Mouse (Mus musculus) induced T-regulatory cell, adult 2 months (primary cell): ENCODE data around the gene Gm21970.

Experiments used
- DNase-seq: peaks from one replicate; pipeline ENCODE4 v3.0.0-alpha.2; 2012; ENCODE audit warnings: low read depth

Gm21970 gene

DNA sequence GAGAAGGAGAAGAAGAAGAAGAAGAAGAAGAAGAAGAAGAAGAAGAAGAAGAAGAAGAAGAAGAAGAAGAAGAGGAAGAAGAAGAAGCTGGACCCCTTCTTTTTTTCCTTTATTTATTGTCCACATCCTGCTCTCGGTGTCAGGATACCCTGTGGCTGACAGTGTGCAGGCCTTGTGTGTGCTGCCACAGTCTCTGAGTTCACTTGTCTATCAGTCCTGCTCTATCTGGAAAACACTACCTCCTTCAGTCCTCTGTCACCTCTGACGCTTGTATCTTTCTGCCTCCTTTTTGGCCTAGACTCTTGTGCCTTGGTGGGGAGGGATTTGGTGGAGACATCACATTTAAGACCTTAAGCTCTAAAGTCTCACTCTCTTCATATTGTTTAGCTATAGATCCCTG, 71.9 kb downstream of the Gm21970 start:
- peak; percentile 52 for DNase-seq

DNA sequence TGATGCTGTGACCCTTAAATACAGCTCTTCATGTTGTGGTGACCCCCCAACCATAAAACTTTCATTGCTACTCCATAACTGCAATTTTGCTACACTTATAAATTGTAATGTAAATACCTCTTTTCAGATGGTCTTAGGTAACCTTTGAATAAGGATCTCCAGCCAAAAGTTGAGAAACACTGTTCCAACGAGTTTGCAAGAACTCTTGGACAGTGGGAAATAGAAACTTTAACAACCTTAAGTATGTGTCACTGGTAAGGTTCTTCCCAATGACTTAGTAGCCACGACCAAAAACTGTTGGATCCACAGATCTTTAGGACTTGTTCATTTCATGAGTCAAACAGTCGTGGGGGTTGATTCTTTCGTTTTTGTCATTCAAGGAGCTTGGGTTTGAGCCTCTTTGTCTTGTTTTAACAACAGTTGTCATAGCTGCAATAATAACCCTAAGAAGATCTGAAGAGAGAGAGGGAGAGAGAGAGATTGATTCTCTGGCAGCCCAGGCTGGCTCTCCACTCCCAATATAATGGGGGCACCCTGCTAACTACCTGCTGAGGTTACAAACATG, 72.4 kb downstream of the Gm21970 start:
- peak; percentile 76 for DNase-seq

DNA sequence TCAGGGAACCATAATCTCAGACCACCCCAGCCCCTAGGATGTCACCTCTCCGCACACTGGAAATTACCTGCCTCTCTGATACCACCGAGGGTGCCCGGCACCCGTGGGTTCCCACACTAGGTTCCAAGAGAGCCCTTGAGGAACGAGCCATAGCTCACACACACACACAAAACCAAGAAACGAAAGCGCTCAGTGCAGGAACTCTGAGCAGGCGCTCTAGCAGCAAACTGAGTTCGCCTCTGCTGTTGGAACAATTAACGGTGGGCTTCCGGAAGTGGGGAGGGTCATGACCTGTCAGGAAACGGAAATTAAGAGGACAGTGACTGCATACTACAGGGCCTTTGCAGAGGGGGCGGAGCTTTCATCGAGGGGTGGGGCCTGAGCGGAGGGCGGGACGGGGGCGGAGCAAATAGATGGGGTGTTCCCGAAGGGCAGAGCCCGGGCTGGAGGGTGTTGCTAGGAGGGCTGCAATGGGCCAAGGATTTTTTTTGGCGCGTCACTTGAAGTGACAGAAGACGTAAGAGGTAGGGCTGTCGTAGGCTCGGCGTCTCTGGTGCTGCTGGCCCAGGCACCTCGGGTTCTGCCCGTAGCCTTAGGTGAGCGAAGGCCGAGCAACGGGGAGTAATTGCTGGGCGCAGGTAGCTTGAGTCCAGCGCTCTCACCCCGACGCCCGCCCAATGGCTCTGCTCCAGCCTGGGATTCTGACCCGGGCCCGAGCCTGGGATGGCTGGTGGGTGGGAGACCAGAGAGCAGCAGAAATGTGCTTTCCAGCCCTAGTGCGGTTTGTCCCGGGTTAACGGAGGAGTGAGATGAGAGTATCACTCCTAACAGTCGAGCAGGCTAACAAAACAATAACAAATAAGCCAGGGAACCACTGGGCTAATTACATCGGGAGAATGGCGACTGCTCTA, 73.3 kb downstream of the Gm21970 start:
- DNase-seq, result peak; percentile 97

DNA sequence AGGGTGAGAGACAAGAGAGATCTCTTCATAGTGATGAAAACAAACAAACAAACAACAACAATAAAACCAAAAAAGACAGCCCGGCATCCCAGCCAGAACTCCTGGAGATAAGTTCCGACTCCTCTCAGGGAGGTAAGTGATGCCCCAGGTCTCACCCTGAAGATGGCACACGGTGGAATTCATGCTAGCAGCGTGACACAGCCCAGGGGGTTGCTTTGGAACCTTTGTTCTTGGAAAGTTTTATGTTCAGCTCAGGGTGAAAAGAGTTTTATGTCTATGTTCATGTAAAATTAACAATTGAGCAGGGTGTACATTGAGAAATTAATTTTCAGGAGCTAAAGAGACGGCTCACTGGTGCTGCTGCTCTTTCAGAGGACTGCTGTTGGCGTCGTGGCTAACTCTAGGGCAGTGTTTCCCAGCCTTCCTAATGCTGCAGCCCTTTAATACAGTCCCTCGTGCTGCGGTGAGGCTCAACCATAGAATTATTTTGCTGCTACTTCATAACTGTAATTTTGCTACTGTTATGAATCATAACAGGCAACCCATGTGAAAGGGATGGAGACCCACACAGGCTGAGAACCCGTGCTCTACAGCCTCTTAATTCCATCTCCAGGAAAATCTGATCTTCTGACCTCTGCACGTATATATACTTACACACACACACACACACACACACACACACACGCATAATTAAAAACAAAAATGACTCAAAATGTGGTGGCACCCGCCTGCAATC, 74.2 kb downstream of the Gm21970 start:
- DNase-seq, result peak; percentile 75

DNA sequence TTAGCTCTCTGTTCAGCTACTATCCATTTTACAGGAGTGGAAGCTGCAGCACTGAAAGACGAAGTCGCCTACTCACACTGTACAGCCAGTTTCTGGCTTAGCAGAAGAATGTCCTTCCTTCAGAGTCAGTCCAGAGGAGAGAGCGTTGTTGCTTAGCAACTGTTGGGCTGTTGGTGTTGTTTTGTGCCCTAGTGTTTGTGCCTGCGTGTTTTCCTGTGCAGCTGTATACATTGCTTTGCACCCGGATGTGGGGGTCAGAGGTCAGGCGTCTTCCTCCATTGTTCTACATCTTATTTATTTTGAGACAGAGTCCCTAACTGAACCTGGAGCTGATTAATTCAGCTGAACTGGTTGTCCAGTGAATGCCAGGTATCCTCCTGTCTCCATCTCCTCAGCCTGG, 75.0 kb downstream of the Gm21970 start:
- DNase-seq, result peak; percentile 94
